In genomic region chr16:57858151-57858764, GRCm38 (mm10) we compare ENCODE assay signal across 13 mouse cellular contexts.
DNase-seq lines count a peak whose midpoint lies in the region; ATAC-seq and TF ChIP-seq lines count a peak whose summit lies in the region.
"Had no signal": no experiment of that assay in that cellular context is flagged by ENCODE, and none has a peak within 500 bp of the region (broad histone marks: within the 10 kb centered on the region; RNA-seq: fewer than 3 reads in every experiment).

No protein-coding gene starts in this region.

- 13% methylated on average over 2 of the region's 2 CpGs for WGBS in liver, postnatal 0 days (ENCODE audit: insufficient replicate concordance)
- 8% methylated on average over 2 of the region's 2 CpGs for WGBS in hindbrain, postnatal 0 days
- WGBS in neural tube, embryonic 13.5 days = 11% methylated on average over 2 of the region's 2 CpGs

- DNase-seq in liver = peak; percentile 4
- DNase-seq in liver, postnatal 0 days = no peak
- peak; percentile 20 for DNase-seq in embryo, embryonic 10 days (ENCODE audit: low spot score)
- DNase-seq in hindbrain, postnatal 0 days (ENCODE audit: low spot score) = peak; percentile 21
- DNase-seq in cerebellum, postnatal 4 days (ENCODE audit: low spot score in 2 of 2) = no peak
- DNase-seq in spleen, adult 12 weeks (ENCODE audit: low spot score) = no peak
- DNase-seq in right cerebral cortex, postnatal 25 days = no peak
- DNase-seq: gastrocnemius, postnatal 36 days; kidney, postnatal 14 days; thymus, postnatal 4 days had no signal

- no peak overlapping the region for H3K4me3 ChIP-seq in liver, postnatal 0 days (ENCODE audit: low read depth, low read length)
- no peak overlapping the region for H3K4me3 ChIP-seq in hindbrain, postnatal 0 days (ENCODE audit: low read length)
- no peak overlapping the region for H3K4me3 ChIP-seq in neural tube, embryonic 13.5 days
- H3K4me3 ChIP-seq: embryonic facial prominence, embryonic 12.5 days; limb, embryonic 13.5 days had no signal

- H3K4me2 ChIP-seq in liver, postnatal 0 days (ENCODE audit: low read depth, low read length) = no peak overlapping the region
- H3K4me2 ChIP-seq in hindbrain, postnatal 0 days (ENCODE audit: low read depth, low read length) = no peak overlapping the region
- no peak overlapping the region for H3K4me2 ChIP-seq in neural tube, embryonic 13.5 days
- H3K4me2 ChIP-seq: embryonic facial prominence, embryonic 12.5 days; limb, embryonic 13.5 days had no signal

- no peak for TF ChIP-seq EP300 in liver, postnatal 0 days (IDR thresholded peaks at IDR 0.05; ENCODE audit: low read depth)

- no peak for ATAC-seq in liver, postnatal 0 days
- 0 out of 2 replicates have a peak, but pooled peaks have one; percentile 15 for ATAC-seq in hindbrain, postnatal 0 days
- peak; percentile 56 for ATAC-seq in neural tube, embryonic 13.5 days (ENCODE audit: low read depth)

- no peak overlapping the region for H3K9ac ChIP-seq in liver, postnatal 0 days (replicated peaks)
- no peak overlapping the region for H3K9ac ChIP-seq in hindbrain, postnatal 0 days (replicated peaks; ENCODE audit: low read length)
- no peak overlapping the region for H3K9ac ChIP-seq in neural tube, embryonic 13.5 days
- H3K9ac ChIP-seq: embryonic facial prominence, embryonic 12.5 days; limb, embryonic 13.5 days had no signal

- no peaks in the 10 kb centered on the region for H3K4me1 ChIP-seq in liver, postnatal 0 days (ENCODE audit: insufficient read depth)
- H3K4me1 ChIP-seq in hindbrain, postnatal 0 days (ENCODE audit: insufficient read depth, low read length) = 0 out of 2 replicates have a peak, but pooled peaks cover 3% of the 10 kb centered on the region
- H3K4me1 ChIP-seq in neural tube, embryonic 13.5 days (replicated peaks) = peaks cover 17% of the 10 kb centered on the region

- no peak for TF ChIP-seq CTCF in liver, postnatal 0 days (IDR thresholded peaks at IDR 0.05; ENCODE audit: low read depth)
- no peak for TF ChIP-seq CTCF in hindbrain, postnatal 0 days (IDR thresholded peaks at IDR 0.05; ENCODE audit: low read depth)

- no peaks in the 10 kb centered on the region for H3K36me3 ChIP-seq in liver, postnatal 0 days (replicated peaks; ENCODE audit: insufficient read depth, low read length)
- H3K36me3 ChIP-seq in hindbrain, postnatal 0 days (ENCODE audit: insufficient read depth, low read length) = no peaks in the 10 kb centered on the region
- no peaks in the 10 kb centered on the region for H3K36me3 ChIP-seq in neural tube, embryonic 13.5 days
- H3K36me3 ChIP-seq: embryonic facial prominence, embryonic 12.5 days; limb, embryonic 13.5 days had no signal

- no peak overlapping the region for H3K27ac ChIP-seq in liver, postnatal 0 days (ENCODE audit: low read depth)
- H3K27ac ChIP-seq in hindbrain, postnatal 0 days = peak overlapping the region; percentile 36; the same call in 1 of the 2 replicates
- peak overlapping the region; percentile 14; the same call in 1 of the 2 replicates for H3K27ac ChIP-seq in neural tube, embryonic 13.5 days (replicated peaks)
- H3K27ac ChIP-seq: embryonic facial prominence, embryonic 12.5 days; limb, embryonic 13.5 days had no signal

- no peaks in the 10 kb centered on the region for H3K9me3 ChIP-seq in liver, postnatal 0 days (ENCODE audit: low read length)
- no peaks in the 10 kb centered on the region for H3K9me3 ChIP-seq in hindbrain, postnatal 0 days (ENCODE audit: low read length)
- no peaks in the 10 kb centered on the region for H3K9me3 ChIP-seq in neural tube, embryonic 13.5 days
- H3K9me3 ChIP-seq: embryonic facial prominence, embryonic 12.5 days; limb, embryonic 13.5 days had no signal

- no peaks in the 10 kb centered on the region for H3K27me3 ChIP-seq in liver, postnatal 0 days (ENCODE audit: insufficient read depth, low read length)
- no peaks in the 10 kb centered on the region for H3K27me3 ChIP-seq in hindbrain, postnatal 0 days (ENCODE audit: insufficient read depth, low read length)
- no peaks in the 10 kb centered on the region for H3K27me3 ChIP-seq in neural tube, embryonic 13.5 days
- H3K27me3 ChIP-seq: embryonic facial prominence, embryonic 12.5 days; limb, embryonic 13.5 days had no signal

Comparison
In these comparisons a context has a peak if more than half of its experiments do, and no peak if none do; other contexts are left out.
1. DNase-seq: peak in liver (single experiment), embryo, embryonic 10 days (single experiment) and hindbrain, postnatal 0 days (single experiment); none in liver, postnatal 0 days (single experiment), cerebellum, postnatal 4 days (0 of 2), spleen, adult 12 weeks (single experiment) and right cerebral cortex, postnatal 25 days (single experiment).